Mouse (Mus musculus) MEL-GATA-1-ER (cell line): ENCODE results near the gene Btn1a1.

Source experiments
- DNase-seq: peaks from one replicate; pipeline ENCODE4 v3.0.0-alpha.2; 2012; ENCODE audit warnings: low read depth; ENCODE audit errors: extremely low read depth

Btn1a1 gene

DNA sequence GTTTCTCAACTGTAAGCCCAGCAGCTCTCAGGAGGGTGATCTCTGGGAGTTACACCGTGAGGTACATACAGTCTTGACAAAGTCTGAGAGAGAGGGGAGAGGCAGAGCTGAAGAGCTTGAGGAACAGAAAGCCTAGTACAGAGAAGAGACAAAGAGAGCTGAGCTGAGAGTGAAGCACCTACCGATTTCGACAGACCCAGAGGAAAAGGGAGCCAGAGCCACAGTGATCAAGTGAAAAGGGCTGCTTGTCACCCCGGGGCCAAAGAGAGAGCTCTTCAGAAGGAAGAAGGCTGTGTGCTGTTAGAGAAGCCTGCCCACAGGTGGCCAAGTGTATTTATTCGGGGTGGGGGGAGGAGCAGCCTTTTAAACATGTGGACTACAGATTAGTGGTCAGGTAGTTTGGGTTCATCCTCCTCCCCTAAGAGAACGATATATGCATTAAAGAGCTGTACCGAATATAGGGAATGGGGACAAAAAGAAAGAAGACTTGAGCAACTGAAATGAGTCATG is at the start of gene Btn1a1:
Gene Btn1a1, minus strand, starts transcription at position 302 of the 510 bp plus-strand sequence.
- DNase-seq, result no peak

DNA sequence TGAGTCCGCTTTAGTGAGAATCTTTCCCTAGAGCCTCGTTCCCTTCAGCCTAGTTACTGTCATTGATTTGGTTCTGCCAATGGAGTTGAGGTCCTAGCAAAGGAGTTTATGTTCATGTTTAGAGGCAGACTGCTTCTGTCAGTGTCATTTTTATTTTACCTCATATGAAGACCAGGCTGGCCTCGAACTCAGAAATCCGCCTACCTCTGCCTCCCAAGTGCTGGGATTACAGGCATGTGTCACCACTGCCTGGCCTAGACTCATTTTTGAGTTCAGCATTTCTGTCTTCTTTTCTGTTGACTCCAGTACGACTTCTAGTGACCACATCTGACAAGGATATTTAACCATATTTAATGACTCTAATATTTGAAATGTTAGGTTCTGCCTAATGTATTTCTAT is 49.6 kb upstream of the Btn1a1 start:
- no peak for DNase-seq

DNA sequence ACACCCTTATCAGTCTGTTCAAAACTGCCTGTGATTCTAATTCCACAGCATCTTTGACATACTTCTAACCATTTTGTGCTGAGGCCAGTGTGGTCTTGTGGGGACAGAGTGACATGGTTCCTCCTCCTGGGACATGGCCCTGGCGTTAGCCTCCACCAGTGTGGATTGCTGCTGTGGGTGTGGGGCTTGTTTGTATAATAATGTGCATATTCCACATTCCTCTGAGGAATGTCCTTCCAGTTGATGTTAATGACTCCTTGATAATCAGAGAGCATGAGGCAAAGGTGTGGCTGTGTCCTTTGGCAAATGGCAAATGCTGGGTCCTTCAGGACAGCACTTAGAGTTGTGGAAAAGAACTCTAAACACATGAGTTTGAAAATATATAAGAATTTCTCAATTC is 47.8 kb upstream of the Btn1a1 start:
- DNase-seq, result no peak

GRCm38 (mm10) chr13:23510127-23510526 is 44.4 kb upstream of the Btn1a1 start:
- no peak for DNase-seq

DNA sequence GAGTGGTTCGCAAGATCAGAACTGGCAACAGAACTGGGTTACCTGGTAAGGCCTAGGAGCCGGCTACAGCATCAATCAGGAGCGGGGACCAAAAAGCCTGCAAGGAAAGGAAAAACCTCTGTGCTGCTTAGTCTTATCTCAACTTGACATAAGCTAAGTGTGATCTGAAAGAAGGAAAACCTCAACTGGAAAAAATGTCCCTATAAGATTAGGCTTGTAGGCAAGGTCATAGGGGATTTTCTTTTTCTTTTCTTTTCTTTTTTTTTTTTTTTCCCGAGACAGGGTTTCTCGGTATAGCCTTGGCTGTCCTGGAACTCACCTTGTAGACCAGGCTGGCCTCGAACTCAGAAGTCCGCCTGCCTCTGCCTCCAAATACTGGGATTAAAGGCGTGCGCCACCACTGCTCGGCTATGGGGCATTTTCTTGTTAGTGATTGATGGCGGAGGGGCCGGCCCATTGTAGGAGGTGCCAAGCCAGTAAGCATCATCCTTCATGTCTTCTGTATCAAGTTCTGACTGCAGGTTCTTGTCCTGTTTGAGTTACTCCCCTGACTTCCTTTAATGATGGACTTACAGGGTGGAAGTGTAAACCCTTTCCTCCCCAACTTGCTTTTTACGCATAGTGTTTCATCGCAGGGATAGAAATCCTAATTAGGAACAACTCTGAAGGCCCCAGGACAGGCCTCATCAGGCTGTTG is 41.3 kb upstream of the Btn1a1 start:
- DNase-seq, result no peak

GRCm38 (mm10) chr13:23506351-23506750 is 40.6 kb upstream of the Btn1a1 start:
- no peak for DNase-seq

- no peak for DNase-seq
These were observed 40.1 kb upstream of the Btn1a1 start for GRCm38 (mm10) chr13:23505662-23506345.

DNA sequence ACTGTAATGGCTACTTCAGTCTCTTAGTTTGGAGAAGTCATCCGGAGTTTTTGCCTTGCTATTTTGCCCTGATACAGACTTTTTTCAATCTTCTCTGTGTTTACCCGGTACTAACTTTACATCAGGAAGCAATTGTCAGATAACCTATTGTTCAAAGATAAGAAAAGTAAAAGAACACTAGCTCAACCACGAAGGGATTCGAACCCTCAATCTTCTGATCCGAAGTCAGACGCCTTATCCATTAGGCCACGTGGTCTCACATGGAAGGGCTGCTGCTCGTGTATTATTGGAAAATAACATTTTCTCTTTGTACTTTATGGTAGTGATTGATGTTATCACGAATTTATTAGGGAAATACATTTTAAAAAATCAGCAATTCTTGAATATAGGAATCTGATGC is 38.1 kb upstream of the Btn1a1 start:
- DNase-seq, result no peak

DNA sequence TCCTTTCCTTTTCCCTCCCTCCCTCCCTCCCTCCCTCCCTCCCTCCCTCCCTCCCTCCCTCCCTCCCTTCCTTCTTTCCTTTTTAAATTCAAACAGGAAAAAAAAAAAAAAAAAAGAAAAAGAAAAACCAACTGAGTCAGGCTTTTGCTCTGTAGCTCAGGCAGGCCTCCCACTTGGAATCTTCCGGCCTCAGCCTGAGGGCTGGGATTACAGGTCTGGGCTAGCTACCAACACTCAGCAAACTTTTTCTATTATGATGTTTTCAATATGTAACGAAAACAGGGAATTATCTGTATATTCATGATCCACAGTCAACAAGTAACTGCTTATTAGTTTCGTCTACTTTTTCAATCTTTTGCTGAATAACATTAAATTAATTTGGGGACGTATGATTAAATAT is 37.2 kb upstream of the Btn1a1 start:
- DNase-seq, result no peak

DNA sequence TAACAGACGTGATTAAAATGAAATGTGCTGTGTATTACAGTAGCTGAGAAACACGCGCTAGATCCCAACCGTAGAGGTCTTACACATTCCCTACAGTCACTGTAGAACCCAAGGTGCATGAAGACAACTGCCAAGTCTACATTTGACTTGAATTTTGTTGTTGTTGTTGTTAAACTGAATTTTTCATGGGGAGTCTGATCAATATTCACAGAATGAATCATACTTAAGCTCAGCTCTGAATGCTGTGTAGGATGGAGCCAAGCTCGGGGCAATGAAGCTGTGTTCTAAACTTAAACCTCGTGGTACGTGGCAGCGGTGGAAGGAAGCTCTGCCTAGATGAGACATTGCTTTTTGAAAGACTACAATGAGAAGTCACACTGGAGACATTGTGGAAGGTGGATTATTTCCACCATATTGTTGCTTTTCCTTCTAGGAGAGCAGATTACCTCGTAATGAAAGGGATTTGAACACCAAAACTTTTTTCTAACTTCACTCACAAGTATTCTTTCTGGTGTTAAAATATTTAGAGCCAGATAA is 36.4 kb upstream of the Btn1a1 start:
- no peak for DNase-seq

DNA sequence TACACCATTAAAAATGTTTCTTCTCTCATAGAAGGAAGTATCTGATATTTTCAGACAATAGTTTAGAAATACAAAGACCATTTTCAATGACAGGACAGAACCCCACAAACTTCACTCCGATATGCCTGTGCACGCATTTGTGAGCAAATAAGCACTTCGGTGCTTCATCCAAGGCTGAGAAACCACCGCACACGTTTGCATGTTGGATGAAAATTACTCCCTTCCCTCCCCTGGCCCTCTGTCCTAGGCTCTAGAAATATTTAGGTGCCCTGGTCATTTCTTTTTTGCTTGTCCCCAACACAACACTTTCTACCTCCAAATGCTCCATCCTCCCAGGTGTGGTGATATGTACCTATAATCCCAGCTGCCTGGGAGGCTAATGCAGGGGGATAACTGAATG is 35.8 kb upstream of the Btn1a1 start:
- no peak for DNase-seq

DNA sequence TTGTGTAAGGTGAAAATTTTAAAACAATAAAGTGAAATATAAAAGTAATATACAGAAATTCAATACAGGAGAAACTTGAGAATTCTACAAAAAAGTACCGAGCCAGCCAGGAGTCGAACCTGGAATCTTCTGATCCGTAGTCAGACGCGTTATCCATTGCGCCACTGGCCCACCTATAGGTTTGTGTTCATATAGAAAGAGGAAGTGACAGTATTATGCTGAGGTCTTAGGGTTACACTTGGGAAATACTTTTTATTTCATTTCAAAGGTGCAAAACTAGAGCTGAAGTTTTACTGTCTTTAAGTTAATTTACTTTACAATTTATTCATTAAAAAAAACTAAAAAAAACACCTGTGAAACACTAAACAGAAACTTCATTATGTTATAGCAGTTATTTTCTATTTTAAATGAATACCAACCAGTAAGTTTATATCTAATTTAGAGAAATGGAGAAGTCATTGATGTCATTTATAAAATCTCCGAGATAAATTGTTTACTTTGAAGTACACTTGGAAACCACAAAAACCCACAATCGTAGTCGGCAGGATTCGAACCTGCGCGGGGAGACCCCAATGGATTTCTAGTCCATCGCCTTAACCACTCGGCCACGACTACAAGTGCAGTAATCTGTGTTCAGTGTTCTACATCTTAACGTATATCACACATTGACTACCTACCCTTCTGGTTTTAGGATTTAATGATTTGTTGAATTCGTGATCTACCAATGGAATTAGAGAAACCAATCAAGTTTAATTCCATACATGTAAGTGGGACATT is 34.9 kb upstream of the Btn1a1 start:
- no peak for DNase-seq

DNA sequence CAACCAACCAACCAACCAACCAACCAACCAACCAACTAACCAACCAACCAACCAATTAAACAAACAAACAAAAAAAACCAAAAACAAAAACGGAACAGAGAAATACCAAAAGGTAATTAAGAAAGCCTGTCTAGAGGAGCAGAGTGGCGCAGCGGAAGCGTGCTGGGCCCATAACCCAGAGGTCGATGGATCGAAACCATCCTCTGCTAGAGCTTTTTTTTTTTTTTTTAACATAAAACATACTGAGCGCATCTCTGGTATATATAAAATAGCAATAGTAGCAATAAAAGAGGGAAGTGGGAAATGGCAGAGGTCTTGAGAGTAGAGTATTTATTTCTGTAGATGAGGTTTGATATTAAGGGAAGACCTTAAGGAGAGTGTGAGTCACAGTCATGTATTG is 34.2 kb upstream of the Btn1a1 start:
- no peak for DNase-seq

GRCm38 (mm10) chr13:23498653-23499052 is 33.0 kb upstream of the Btn1a1 start:
- DNase-seq, result no peak

GRCm38 (mm10) chr13:23497656-23498321 is 32.1 kb upstream of the Btn1a1 start:
- DNase-seq, result peak; percentile 77

GRCm38 (mm10) chr13:23495526-23495925 is 29.8 kb upstream of the Btn1a1 start:
- no peak for DNase-seq

DNA sequence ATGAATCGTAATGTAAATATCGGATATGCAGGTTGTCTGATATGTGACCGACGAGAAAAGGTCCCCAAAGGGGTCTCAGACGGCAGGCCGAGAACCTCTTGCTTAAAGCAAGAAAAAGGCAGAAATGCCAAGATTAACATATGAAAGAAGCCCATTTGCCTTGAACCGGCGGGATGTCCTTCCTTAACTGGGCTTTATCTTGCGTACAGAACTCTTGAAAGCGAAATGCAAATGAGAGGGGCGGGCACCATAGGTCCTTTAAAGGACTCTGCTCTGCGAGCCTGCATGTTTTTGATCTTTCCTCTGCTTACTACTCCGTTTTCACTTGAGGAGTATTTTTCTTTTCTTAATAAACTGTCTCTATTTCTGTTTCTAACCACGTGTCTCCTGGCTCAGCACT is 26.3 kb upstream of the Btn1a1 start:
- no peak for DNase-seq

- DNase-seq, result no peak
These were observed 25.6 kb upstream of the Btn1a1 start for GRCm38 (mm10) chr13:23491263-23491662.

DNA sequence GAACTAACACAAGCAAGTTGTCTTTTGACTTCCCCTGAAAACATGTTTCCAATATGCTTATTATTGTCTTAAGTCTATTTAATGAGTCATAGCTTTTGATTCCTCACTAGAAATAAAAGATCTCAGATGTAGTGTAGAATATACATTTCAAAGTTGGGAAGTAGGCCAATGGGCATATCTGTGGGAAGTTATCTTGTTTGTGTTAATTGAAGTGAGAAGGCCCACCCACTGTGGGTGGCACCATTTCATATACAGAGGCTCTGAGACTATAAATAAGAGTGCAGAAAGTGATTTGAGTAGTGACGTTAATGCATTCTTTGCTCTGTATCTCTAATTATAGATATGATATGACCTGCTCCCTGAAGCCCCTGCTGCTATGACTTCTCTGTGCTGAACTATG is 25.2 kb upstream of the Btn1a1 start:
- DNase-seq, result no peak

DNA sequence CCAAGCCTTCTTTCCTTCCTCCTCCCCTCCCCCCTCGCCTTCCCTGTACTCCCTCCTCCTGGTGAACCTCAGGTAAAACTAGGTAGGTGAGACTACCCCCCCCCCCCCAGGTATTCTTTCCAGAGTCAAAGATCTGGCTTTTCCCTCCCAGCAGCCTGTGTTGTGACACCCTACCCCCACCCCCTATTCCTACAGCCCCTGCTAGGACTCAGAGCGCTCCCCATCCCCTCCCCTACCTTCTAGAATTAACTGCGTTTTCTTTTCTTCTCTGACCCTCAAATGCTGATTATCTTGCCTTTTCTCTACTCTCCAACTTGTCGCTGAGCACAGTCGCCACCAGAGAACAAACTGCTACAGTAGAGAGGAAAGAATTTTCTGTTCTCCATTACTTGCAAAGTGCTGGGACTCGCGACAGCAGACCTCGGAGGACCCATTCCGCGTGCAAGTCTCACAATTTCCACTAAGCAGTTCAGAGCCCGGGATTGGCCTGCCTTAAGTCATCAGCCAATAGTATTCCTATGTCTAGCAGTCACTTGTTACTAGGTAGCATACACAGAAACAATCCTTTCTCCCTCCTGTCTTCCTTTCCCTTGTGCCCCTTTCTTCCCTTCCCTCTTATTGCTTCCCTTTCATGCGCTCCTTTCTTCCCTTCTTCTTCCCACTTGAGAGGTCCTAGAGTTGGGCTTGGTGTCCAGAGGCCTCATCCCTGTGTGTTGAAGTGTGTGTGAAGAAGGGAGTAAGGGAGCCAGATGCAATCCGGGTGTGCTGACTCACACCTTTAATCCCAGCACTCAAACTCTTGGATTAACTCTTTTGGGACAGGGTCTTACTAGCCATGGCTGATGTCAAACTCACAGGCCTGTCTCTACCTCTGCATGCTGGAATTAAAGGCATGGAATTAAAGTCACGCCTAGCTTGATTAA is 23.0 kb upstream of the Btn1a1 start, which contains the start of gene Btn2a2:
Gene Btn2a2, minus strand, starts transcription at position 458 of the 923 bp plus-strand sequence.
- DNase-seq, result peak; percentile 82
